Mouse (Mus musculus) lung, embryonic 14.5 days (tissue): ENCODE results near the gene Mov10l1. TPM values are rescaled to one million over a fixed set of nuclear protein-coding genes. Genes with fewer than 3 reads are reported as not detected.

ENCODE experiments used
- ATAC-seq: fragments of 200-750 bp; cut with Nextera tagmentation; 2 replicates; pipeline ENCODE4 v1.8.0; 2017; ENCODE audit warnings: mild to moderate bottlenecking, moderate TSS enrichment, moderate library complexity; ENCODE audit not compliant: insufficient read depth
- DNase-seq: peaks from one replicate; pipeline ENCODE4 v3.0.0-alpha.2; 2015
- H3K27ac ChIP-seq: fragments of 300-500 bp; sonication (generic); 2 replicates; pipeline ENCODE4 v1.5.1; 2014; ENCODE audit warnings: low read depth, mild to moderate bottlenecking, moderate library complexity
- H3K27me3 ChIP-seq: fragments of 300-500 bp; sonication (generic); 2 replicates; pipeline ENCODE4 v1.6.1; 2014; ENCODE audit warnings: low read length, control low read depth; ENCODE audit not compliant: insufficient read depth
- H3K36me3 ChIP-seq: fragments of 300-500 bp; sonication (generic); 2 replicates; pipeline ENCODE4 v1.6.1; 2014; ENCODE audit warnings: control low read depth; ENCODE audit not compliant: insufficient read depth
- H3K4me1 ChIP-seq: fragments of 300-500 bp; sonication (generic); 2 replicates; pipeline ENCODE4 v1.6.1; 2014; ENCODE audit warnings: antibody characterized with exemption, control low read depth; ENCODE audit not compliant: insufficient read depth
- H3K4me2 ChIP-seq: fragments of 300-500 bp; sonication (generic); 2 replicates; pipeline ENCODE4 v1.6.1; 2014; ENCODE audit warnings: mild to moderate bottlenecking
- H3K4me3 ChIP-seq: fragments of 300-500 bp; sonication (generic); 2 replicates; pipeline ENCODE4 v1.5.1; 2014; ENCODE audit warnings: low read depth, low read length
- H3K9ac ChIP-seq: fragments of 300-500 bp; sonication (generic); 2 replicates; pipeline ENCODE4 v1.6.1; 2014
- H3K9me3 ChIP-seq: fragments of 300-500 bp; sonication (generic); 2 replicates; pipeline ENCODE4 v1.6.1; 2016; ENCODE audit warnings: low read depth, low read length, control low read depth
- CTCF ChIP-seq: IDR thresholded peaks from 2 replicates; pipeline ENCODE4 v1.5.1; 2016; ENCODE audit warnings: antibody characterized with exemption, low read depth
- WGBS: fragments of 180-500 bp; shearing (Covaris S2); extraction: QIAGEN DNeasy Blood & Tissue Kit; methylation state at CpG from one replicate; pipeline ENCODE4 v1.1.7; 2014; 5-methylcytosine and 5-hydroxymethylcytosine counted together
- polyA plus RNA-seq: library from polyadenylated mRNA; unstranded; fragments of >200 nt; fragmentation: Nextera tagmentation; extraction: Ambion mirVana; gene quantifications from 2 replicates; pipeline ENCODE4 v1.2.1, GENCODE M21; 2014

Mov10l1 gene
- polyA plus RNA-seq, 1 experiment from 2014 or later, result not detected

GRCm38 (mm10) chr15:89074613-89075477 is 92.1 kb downstream of the Mov10l1 start, which contains the start of gene Trabd:
Gene Trabd, plus strand, starts transcription at chr15:89075124.
- ATAC-seq, result no peak; the same call in none of the 2 replicates
- H3K4me2 ChIP-seq, result peak within 1 kb of the TSS; percentile 73
- 20% methylated on average over 11 of the region's 11 CpGs for WGBS

GRCm38 (mm10) chr15:89075478-89076147 is 92.9 kb downstream of the Mov10l1 start:
- ATAC-seq, result peak; percentile 91
- H3K27ac ChIP-seq, result peak overlapping the region; percentile 88

More at GRCm38 (mm10) chr15:89074613-89075477, 92.1 kb downstream of the Mov10l1 start, which contains the start of gene Trabd:
- Histone ChIP-seq H3K9ac (peak within 1 kb of the TSS; percentile 81), H3K4me1 (0 out of 2 replicates have a peak, but pooled peaks cover 5% of the 10 kb centered on the region), H3K36me3 (peaks cover 7% of the 10 kb centered on the region; the same call in 1 of the 2 replicates), H3K27me3 (peaks cover 3% of the 10 kb centered on the region; the same call in 1 of the 2 replicates), H3K27ac (peak within 1 kb of the TSS; percentile 88), H3K9me3 (no peaks in the 10 kb centered on the region), H3K4me3 (peak within 1 kb of the TSS; percentile 78)
- DNase-seq, result peak; percentile 8
- TF ChIP-seq CTCF, result no peak

GRCm38 (mm10) chr15:89076156-89076731 is 93.5 kb downstream of the Mov10l1 start:
- H3K27me3 ChIP-seq, result no peaks in the 10 kb centered on the region
- no peak for TF ChIP-seq CTCF
- H3K9ac ChIP-seq, result peak overlapping the region; percentile 81
- 0 out of 2 replicates have a peak, but pooled peaks cover 5% of the 10 kb centered on the region for H3K4me1 ChIP-seq
- ATAC-seq (peak; percentile 62), DNase-seq (peak; percentile 56)
- H3K36me3 ChIP-seq, result peaks cover 15% of the 10 kb centered on the region
- peak overlapping the region; percentile 73 for H3K4me2 ChIP-seq
- under 1% methylated on average over 27 of the region's 39 CpGs for WGBS
- no peaks in the 10 kb centered on the region for H3K9me3 ChIP-seq
- peak overlapping the region; percentile 78 for H3K4me3 ChIP-seq
- H3K27ac ChIP-seq, result peak overlapping the region; percentile 88

More at GRCm38 (mm10) chr15:89075478-89076147, 92.9 kb downstream of the Mov10l1 start:
- peak; percentile 96 for DNase-seq
- H3K9me3 ChIP-seq, result no peaks in the 10 kb centered on the region
- peak overlapping the region; percentile 78 for H3K4me3 ChIP-seq
- peak overlapping the region; percentile 81 for H3K9ac ChIP-seq
- WGBS, result under 1% methylated on average over 36 of the region's 59 CpGs
- 0 out of 2 replicates have a peak, but pooled peaks cover 5% of the 10 kb centered on the region for H3K4me1 ChIP-seq
- TF ChIP-seq CTCF, result peak; percentile 44
- H3K27me3 ChIP-seq, result no peaks in the 10 kb centered on the region
- H3K36me3 ChIP-seq, result peaks cover 10% of the 10 kb centered on the region; the same call in 1 of the 2 replicates
- H3K4me2 ChIP-seq, result peak overlapping the region; percentile 73

- Histone ChIP-seq H3K36me3 (peaks cover 34% of the 10 kb centered on the region), H3K4me2 (peak overlapping the region; percentile 73), H3K9ac (no peak overlapping the region; the same call in 1 of the 2 replicates), H3K4me3 (no peak overlapping the region; the same call in 1 of the 2 replicates), H3K9me3 (no peaks in the 10 kb centered on the region), H3K27ac (no peak overlapping the region), H3K4me1 (0 out of 2 replicates have a peak, but pooled peaks cover 5% of the 10 kb centered on the region), H3K27me3 (no peaks in the 10 kb centered on the region)
- DNase-seq (peak; percentile 49), ATAC-seq (no peak)
- no peak for TF ChIP-seq CTCF
- 55% methylated on average over 9 of the region's 9 CpGs for WGBS
Measured at GRCm38 (mm10) chr15:89078208-89078836, 95.6 kb downstream of the Mov10l1 start.

- Histone ChIP-seq H3K9ac (no peak overlapping the region), H3K4me3 (no peak overlapping the region), H3K27me3 (no peaks in the 10 kb centered on the region), H3K27ac (no peak overlapping the region), H3K4me1 (no peaks in the 10 kb centered on the region), H3K9me3 (no peaks in the 10 kb centered on the region), H3K36me3 (peaks cover 70% of the 10 kb centered on the region), H3K4me2 (no peak overlapping the region)
- ATAC-seq (no peak), DNase-seq (no peak)
- 83% methylated on average over 1 of the region's 1 CpGs for WGBS
- no peak for TF ChIP-seq CTCF
Measured at GRCm38 (mm10) chr15:89083906-89084305, 101.2 kb downstream of the Mov10l1 start.

GRCm38 (mm10) chr15:89084826-89085225 is 102.1 kb downstream of the Mov10l1 start:
- H3K27ac ChIP-seq, result no peak overlapping the region
- H3K4me3 ChIP-seq, result no peak overlapping the region
- WGBS, result 86% methylated on average over 2 of the region's 2 CpGs
- TF ChIP-seq CTCF, result no peak
- H3K4me1 ChIP-seq, result peaks cover 2% of the 10 kb centered on the region; the same call in 1 of the 2 replicates
- no peaks in the 10 kb centered on the region for H3K9me3 ChIP-seq
- ATAC-seq (no peak), DNase-seq (no peak)
- H3K4me2 ChIP-seq, result no peak overlapping the region
- no peak overlapping the region for H3K9ac ChIP-seq
- no peaks in the 10 kb centered on the region for H3K27me3 ChIP-seq
- peaks cover 64% of the 10 kb centered on the region for H3K36me3 ChIP-seq
